Mouse (Mus musculus): ENCODE data around the gene Coro1c.

The Coro1c gene

GRCm38 (mm10) chr5:113825558-113825957 lies 83.0 kb downstream of the Coro1c start:
- no peak for DNase-seq

- no peak for DNase-seq
Observed at GRCm38 (mm10) chr5:113824228-113824627, 84.3 kb downstream of the Coro1c start.

- DNase-seq, result no peak
Observed at GRCm38 (mm10) chr5:113818572-113818971, 90.0 kb downstream of the Coro1c start.

GRCm38 (mm10) chr5:113815638-113816152 lies 92.9 kb downstream of the Coro1c start:
- peak; percentile 64 for DNase-seq

GRCm38 (mm10) chr5:113815041-113815389 lies 93.5 kb downstream of the Coro1c start:
- DNase-seq, result no peak

GRCm38 (mm10) chr5:113814111-113815040 lies 94.2 kb downstream of the Coro1c start:
- DNase-seq, result no peak

- DNase-seq, result no peak
Observed at GRCm38 (mm10) chr5:113813608-113814007, 95.0 kb downstream of the Coro1c start.

GRCm38 (mm10) chr5:113812638-113813037 lies 95.9 kb downstream of the Coro1c start:
- DNase-seq, result no peak

- DNase-seq, result peak; percentile 11
Observed at GRCm38 (mm10) chr5:113811824-113812420, 96.6 kb downstream of the Coro1c start.

GRCm38 (mm10) chr5:113810111-113810510 lies 98.4 kb downstream of the Coro1c start:
- no peak for DNase-seq

GRCm38 (mm10) chr5:113808177-113808576 lies 100.4 kb downstream of the Coro1c start:
- no peak for DNase-seq

- no peak for DNase-seq
Observed at GRCm38 (mm10) chr5:113807712-113808111, 100.8 kb downstream of the Coro1c start.

GRCm38 (mm10) chr5:113806414-113806813 lies 102.1 kb downstream of the Coro1c start:
- no peak for DNase-seq

GRCm38 (mm10) chr5:113805301-113805700 lies 103.3 kb downstream of the Coro1c start:
- no peak for DNase-seq

- DNase-seq, result no peak
Observed at GRCm38 (mm10) chr5:113804395-113804966, 104.1 kb downstream of the Coro1c start.

GRCm38 (mm10) chr5:113800280-113800679 lies 108.3 kb downstream of the Coro1c start, which contains the start of gene Tmem119:
Tmem119 (minus strand) TSS chr5:113800516.
- no peak for DNase-seq

- DNase-seq, result no peak
Observed at GRCm38 (mm10) chr5:113799691-113800090, 108.9 kb downstream of the Coro1c start.

GRCm38 (mm10) chr5:113798525-113798924 lies 110.0 kb downstream of the Coro1c start:
- DNase-seq, result no peak

- no peak for DNase-seq
Observed at GRCm38 (mm10) chr5:113797149-113797882, 111.2 kb downstream of the Coro1c start.

- no peak for DNase-seq
Observed at GRCm38 (mm10) chr5:113796401-113797148, 112.0 kb downstream of the Coro1c start.

Data from cerebellum, adult 9-10 months (tissue).